Mouse (Mus musculus) adrenal gland, postnatal 25 days (tissue): ENCODE measurements around the gene Npas2. TPM values are rescaled to one million over a fixed set of nuclear protein-coding genes. Genes with fewer than 3 reads are reported as not detected.

Experiments used
- DNase-seq: peaks from one replicate; pipeline ENCODE4 v3.0.0; 2021; ENCODE audit warnings: mixed read lengths
- long read RNA-seq: library from polyadenylated mRNA; stranded (forward); transcript quantifications from one replicate; pipeline ENCODE4 v2.0.0, GENCODE M21; 2021
- total RNA-seq: library from RNA; stranded (reverse); gene quantifications from 2 replicates; pipeline ENCODE4 v1.2.3, GENCODE M21; 2021

Npas2 gene
- 1.0 and 2.5 TPM in 2 replicates for total RNA-seq
- long read RNA-seq, partial matches to known transcripts, result 2 of 4 reads
- long read RNA-seq, other reads (novel, unspliced or antisense), result 2 of 4 reads

GRCm38 (mm10) chr1:39192997-39193861 lies at the start of gene Npas2:
Gene Npas2, plus strand, starts transcription at chr1:39193731.
- peak; percentile 45 for DNase-seq

GRCm38 (mm10) chr1:39156778-39157177 lies 36.8 kb upstream of the Npas2 start:
- no peak for DNase-seq

DNA sequence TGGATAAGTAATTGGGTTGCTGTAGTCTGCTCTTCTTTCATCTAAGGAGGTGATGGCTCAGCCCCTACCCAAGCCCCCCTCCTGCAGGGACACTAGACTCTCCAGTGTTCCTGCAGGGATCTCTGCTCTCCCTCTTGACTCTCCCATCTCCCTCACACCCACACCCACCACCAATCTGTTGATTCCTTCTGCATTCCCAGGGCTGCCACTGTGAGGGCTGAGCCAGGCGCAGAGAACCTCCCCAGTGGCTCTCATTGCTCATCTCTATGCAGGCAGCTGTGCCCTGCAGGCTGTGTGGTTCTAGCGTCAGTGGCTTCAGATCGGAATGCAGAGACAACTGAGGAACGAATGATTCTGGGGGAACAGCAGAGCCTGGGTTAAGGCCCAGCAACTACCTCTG lies 33.4 kb upstream of the Npas2 start:
- no peak for DNase-seq

GRCm38 (mm10) chr1:39163077-39163476 lies 30.5 kb upstream of the Npas2 start:
- no peak for DNase-seq

DNA sequence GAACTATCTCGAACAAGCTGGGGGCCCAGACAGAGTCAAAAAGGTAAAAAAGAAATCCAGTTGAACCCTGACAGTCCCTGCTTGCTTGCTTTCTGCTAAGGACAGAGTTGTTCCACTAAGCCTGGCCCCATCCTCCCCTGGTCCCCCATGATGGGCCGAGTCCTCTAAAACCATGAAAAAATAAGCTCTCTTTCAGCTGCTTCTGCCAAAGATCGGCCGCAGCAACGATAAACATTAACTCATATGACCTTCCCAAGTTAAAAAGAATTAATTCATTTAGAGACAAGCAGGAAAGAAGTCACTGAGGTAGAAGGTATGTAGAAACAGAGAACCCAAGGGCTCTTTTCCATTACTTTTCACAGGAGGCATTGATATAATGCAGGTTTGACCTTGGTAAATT lies 16.8 kb upstream of the Npas2 start:
- DNase-seq, result no peak

DNA sequence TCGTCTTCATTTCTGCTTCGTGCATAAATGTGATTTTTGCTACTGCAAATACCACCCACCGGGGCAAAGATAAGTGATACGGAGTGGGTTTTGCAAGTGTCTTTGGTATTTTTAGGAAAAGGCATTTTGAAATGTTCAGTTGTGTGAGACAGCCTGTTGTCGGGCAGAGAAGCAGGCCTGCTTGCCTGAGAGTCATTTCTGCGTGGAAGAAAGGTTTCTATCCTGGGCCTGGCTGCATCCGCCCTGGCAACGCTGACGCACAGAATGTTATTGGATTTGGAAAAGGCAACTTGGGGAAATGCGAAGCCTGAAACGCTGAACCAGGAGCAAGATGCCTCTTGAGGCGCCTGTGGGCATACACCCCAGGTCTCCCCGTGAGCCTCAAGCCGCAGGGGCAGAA lies 16.3 kb upstream of the Npas2 start:
- no peak for DNase-seq

GRCm38 (mm10) chr1:39179806-39180205 lies 13.7 kb upstream of the Npas2 start:
- no peak for DNase-seq

- DNase-seq, result no peak
These were observed 13.0 kb upstream of the Npas2 start for GRCm38 (mm10) chr1:39180517-39180916.

DNA sequence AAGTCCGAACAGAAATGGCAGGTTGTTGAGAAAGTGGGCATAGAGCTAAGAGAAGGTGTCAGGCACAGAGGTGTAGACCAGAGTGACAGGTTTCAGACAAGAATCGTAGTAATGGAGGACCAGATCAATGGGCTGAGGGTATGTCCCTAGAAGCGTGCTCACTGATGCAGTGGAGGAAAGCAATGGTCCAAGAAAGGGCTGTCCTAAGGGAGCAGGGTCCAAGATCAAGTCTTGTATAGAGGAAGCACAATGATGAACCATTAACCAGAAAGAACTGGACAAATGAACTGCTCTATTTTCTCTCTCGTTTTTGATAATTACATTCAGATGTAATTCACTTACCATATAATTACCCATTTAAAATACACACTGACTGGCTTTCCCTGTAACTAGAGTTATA lies 11.6 kb upstream of the Npas2 start:
- no peak for DNase-seq

GRCm38 (mm10) chr1:39185833-39186232 lies 7.7 kb upstream of the Npas2 start:
- DNase-seq, result no peak

DNA sequence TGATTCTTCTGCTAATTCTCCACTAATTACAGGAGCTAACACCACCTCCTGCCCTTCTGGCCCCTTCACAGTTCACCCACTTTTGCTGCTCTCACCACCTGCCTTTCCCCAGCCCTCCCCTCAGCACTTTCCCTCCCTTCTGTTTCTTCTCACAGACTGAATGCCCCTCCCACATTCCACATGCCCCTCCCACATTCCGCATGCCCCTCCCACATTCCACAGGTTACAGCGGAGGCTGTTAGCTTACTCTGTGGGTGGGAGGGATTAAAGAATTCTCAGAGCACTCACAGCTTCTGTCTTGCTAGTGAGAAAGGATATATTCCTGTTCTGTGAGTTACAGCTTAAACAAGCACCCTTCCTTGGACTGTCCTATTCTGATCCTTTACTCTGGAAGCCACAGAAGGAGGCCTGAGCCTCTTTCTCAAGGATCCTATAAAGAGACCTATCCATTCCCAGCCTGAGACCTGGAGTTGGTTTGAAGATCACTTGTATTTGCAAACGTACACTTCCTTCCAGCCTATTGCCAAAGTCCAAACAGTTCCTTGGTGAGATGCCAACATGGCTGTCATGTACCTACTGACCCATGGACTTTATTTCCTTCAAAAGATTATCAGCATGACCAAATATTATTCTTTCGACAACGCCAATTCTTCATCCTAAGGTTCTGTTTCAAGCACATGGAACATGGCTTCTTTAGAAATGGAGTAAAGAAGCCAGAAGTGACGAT lies 6.7 kb upstream of the Npas2 start:
- no peak for DNase-seq

GRCm38 (mm10) chr1:39191122-39191521 lies 2.4 kb upstream of the Npas2 start:
- no peak for DNase-seq

- peak; percentile 75 for DNase-seq
These were observed 1.0 kb upstream of the Npas2 start for GRCm38 (mm10) chr1:39192460-39192996.

GRCm38 (mm10) chr1:39193862-39194675 lies 538 bp downstream of the Npas2 start:
- DNase-seq, result peak; percentile 57

- DNase-seq, result no peak
These were observed 1.4 kb downstream of the Npas2 start for GRCm38 (mm10) chr1:39194959-39195358.

- no peak for DNase-seq
These were observed 2.6 kb downstream of the Npas2 start for GRCm38 (mm10) chr1:39196126-39196525.

- DNase-seq, result peak; percentile 61
These were observed 3.3 kb downstream of the Npas2 start for GRCm38 (mm10) chr1:39196676-39197375.

GRCm38 (mm10) chr1:39205021-39205420 lies 11.5 kb downstream of the Npas2 start:
- DNase-seq, result no peak

DNA sequence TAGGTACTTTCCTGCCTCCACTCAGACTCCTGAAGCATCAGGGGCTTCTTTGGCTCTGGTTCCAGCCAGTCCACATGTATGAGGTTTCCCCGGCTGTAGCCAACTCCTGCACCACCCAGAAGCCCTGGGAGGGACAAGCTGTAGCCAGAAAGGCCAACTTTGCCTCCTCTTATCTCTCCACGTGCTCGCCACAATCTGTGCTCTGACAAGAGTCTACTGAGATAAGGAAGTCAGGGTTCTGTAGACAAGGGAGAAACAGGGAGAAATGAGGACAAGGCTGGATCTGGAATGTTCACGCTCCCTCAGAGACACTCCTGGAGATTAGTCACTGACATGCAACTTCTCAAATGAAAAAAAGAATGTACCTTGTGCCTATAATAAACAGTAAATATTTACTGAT lies 12.2 kb downstream of the Npas2 start:
- DNase-seq, result no peak

DNA sequence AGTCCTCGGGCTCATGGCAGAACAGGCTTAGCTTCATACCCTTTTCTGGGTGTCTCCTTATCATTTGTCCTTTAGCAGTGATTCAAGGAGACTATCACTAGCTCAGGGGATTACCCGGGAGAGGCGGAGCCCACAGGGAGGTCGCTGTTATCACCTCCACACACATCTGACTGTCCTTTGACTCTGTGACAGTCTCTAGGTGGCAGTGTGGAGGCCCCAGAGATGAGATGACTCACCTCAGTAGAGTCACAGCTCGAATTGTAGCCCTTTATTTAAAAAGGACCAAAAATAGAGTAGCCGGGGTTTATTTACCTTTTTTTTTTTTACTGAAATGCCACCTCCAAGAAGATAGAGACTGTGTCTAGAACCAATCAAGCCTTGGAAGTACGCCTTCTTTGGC lies 13.4 kb downstream of the Npas2 start:
- peak; percentile 33 for DNase-seq

DNA sequence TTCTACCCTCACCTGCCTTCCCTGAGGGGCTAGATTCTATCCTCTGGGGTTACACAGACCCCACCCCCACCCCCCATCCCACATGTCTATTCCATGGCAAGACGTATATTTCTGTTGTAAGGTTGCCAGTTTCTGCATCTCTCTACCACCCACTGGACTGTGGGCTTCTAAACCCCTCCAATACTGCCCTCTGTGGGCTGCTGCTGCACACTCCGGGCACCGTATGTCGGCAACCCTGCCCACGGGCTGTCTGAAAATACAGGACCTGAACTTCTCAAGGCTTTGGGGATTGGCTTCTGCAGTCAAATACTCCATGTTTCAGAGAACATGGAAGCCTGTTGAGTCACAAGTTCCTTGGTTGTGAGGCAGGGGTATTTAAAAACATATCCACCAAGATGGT lies 17.4 kb downstream of the Npas2 start:
- DNase-seq, result no peak

DNA sequence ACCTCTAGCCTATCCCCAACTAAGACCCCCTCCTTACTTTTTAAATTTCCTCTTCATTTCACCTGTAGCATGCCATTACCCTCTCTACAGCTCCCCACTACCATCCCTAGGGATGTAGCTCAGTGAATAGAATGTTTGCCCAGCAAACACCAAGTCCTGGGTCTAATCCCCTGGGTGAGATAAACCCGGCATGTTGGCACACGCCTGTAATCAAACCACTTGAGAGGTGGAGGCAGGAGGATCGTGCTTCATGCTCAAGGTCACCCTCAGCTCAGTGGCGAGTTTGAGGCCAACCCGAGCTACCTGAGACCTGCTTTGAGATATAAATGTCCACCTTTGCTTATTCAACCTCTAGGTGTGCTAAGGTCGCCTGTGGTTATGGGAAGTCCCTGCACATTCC lies 19.5 kb downstream of the Npas2 start:
- DNase-seq, result no peak
